Mouse (Mus musculus) left cerebral cortex, adult 2 months (tissue): ENCODE data around the gene Mvb12a. TPM values are rescaled to one million over a fixed set of nuclear protein-coding genes. Genes with fewer than 3 reads are reported as not detected.

Experiments
- DNase-seq, 2 experiments: peaks; one replicate each; pipeline ENCODE4 v3.0.0; 2021 to 2022; ENCODE audit warnings: low spot score in 2 of 2, mixed read lengths in 1 of 2; ENCODE audit errors: extremely low spot score in 1 of 2
- H3K27ac ChIP-seq: fragments of 200-600 bp; 2 replicates; pipeline ENCODE4 v1.8.1; 2022
- H3K4me3 ChIP-seq: fragments of 200-600 bp; 2 replicates; pipeline ENCODE4 v1.8.1; 2022
- CTCF ChIP-seq: fragments of 200-600 bp; IDR thresholded peaks from 2 replicates; pipeline ENCODE4 v1.8.1; 2022; ENCODE audit warnings: antibody characterized with exemption, mild to moderate bottlenecking, moderate library complexity
- intact Hi-C: fragments of 180-260 bp; cut with DNase I; formaldehyde crosslinking; loops from one replicate; pipeline ENCODE4 v1.15.1; 2025
- total RNA-seq, 2 experiments: library from RNA; stranded (reverse); gene quantifications; 2 replicates each; pipeline ENCODE4 v1.2.3; 2021

Mvb12a gene
- total RNA-seq, 2 experiments from 2014 or later: 37.2 to 37.6 TPM

DNA sequence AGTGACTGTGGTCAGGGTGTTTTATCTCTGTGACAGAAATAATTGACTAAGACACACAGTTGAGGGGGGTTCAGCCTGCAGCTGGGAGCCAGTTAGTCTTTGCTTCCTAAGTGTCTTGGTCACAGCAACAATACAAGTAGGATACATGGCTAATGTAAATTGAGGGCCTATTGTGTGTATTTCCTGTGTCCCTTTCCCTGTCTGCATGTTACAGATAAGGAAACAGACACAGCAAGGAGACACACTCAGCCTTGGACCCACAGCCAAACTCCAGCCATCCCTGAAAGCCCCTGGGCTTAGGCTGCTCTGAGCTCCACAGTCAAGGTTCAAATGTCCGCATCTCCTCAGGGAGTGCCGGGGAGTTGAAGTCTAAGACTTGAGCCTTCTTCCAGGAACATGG is 11.9 kb downstream of the Mvb12a start:
- Histone ChIP-seq H3K4me3 (no peak overlapping the region), H3K27ac (no peak overlapping the region)
- TF ChIP-seq CTCF: no peak
- intact Hi-C loops: no loop called here
- DNase-seq: no peak

DNA sequence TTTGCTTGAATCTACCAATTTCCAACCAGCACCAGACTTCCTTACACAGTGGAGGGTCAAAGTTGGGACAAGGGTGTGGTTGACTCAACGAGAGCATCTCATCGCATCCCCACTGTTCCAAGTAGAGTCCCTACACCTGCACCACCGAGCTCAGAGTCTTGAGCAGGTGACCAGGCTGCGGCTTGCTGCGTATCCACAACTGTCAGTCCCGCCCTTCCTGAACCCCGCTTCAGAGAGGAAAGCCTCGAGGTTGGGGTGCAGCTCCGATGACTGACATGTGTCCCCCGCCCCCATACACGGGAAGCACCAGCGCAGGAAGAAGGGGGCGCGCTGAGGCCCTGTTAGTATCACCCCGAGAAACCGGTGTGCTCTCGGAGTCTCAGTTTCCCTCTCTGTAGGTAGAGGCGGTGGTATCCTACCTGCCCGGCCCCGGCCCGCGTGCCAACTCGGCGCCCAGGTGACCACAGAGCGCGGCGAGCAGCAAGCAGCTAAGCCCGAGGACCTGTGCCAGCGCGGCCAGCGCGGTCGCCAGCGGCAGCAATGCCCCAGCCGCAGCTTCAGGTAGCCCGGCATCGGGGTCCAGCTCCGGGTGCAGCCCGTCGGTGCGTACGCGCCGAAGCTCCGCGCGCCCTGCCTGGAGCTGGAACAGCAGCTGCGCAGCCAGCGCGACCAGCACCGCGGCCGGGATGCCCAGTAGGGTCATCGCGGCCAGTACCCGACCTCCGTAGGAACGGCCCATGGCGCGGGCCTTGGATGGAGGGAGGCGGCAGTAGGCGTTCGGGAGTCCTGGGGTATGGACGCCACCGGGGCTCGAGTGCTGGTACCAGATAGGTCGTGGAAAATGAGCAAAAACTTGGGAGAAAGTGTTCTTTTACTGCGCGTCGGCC is 15.6 kb downstream of the Mvb12a start, which contains the start of gene Tmem221:
Gene Tmem221 (minus strand): TSS at position 801 of the 887 bp plus-strand sequence.
- no peak for DNase-seq
- Histone ChIP-seq H3K27ac (no peak within 1 kb of the TSS), H3K4me3 (peak within 1 kb of the TSS; percentile 17; the same call in 1 of the 2 replicates)
- TF ChIP-seq CTCF: no peak
- intact Hi-C loops: no loop called here

DNA sequence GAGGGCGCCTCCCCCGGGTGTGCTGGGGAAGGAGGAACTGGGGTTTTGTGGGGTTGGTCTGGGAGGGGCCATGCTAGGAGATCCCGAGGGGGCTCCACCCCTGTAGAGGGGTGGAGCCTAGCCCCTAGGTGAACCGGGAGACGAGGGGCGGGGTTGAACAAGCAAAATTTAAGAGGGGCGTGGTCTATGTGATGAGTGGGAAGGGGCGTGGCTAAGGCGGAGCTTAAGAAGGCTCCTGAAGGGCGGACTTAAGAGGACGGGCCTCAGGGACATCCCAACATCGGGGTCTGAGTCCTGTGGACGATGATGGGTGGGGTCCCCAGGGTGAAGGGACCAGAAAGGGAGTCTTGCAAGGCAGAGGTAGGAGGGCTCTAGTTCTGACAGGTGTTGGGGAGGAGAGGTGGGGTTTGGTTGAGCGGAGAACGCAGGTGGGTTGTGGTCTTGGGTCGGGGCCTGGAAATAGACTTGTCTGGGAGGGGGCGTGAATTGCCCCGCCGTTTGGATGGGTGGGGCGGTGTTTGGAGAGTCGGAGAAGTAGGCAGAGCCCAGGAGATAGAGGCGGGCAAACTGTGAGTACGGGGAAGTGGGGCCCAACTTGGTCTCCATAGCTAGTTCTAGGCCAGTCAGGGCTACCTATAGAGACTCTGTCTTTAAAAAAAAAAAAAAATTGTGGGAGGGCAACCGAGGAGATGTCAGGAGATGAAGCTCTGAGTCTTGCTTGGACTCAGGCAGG is 16.4 kb downstream of the Mvb12a start:
- no peak for TF ChIP-seq CTCF
- peak overlapping the region; percentile 17; the same call in 1 of the 2 replicates for H3K4me3 ChIP-seq
- intact Hi-C loops: no loop called here
- H3K27ac ChIP-seq: no peak overlapping the region
- DNase-seq: no peak

DNA sequence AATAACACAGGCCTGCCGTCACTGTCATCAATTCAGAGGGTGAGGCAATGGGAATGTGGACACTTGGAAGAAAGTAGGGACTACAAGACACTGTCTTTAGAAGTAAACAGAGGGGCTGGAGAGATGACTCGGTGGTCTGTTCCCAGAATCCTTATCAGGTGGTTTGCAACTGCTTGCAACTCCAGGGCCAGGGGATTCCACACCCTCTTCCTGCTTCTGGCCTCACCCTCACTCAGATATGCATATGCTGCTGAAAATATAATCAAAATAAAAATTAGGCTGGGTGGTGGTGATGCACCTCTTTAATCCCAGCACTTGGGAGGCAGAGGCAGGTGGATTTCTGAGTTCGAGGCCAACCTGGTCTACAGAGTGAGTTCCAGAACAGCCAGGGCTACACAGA is 17.3 kb downstream of the Mvb12a start:
- Histone ChIP-seq H3K27ac (no peak overlapping the region), H3K4me3 (no peak overlapping the region)
- no peak for DNase-seq
- no peak for TF ChIP-seq CTCF
- intact Hi-C loops: no loop called here

GRCm38 (mm10) chr8:71560765-71561164 is 18.0 kb downstream of the Mvb12a start:
- no peak for DNase-seq
- Histone ChIP-seq H3K27ac (no peak overlapping the region), H3K4me3 (no peak overlapping the region)
- intact Hi-C loops: loop anchor here (1.0 kb wide), 2 partner anchors 36 to 100 kb away; no protein-coding TSS in a partner anchor
- no peak for TF ChIP-seq CTCF

GRCm38 (mm10) chr8:71561401-71561800 is 18.7 kb downstream of the Mvb12a start:
- no peak for DNase-seq
- peak; percentile 81 for TF ChIP-seq CTCF
- Histone ChIP-seq H3K4me3 (no peak overlapping the region), H3K27ac (no peak overlapping the region)
- intact Hi-C loops: loop anchor here (1.0 kb wide), 2 partner anchors 35 to 99 kb away; no protein-coding TSS in a partner anchor

DNA sequence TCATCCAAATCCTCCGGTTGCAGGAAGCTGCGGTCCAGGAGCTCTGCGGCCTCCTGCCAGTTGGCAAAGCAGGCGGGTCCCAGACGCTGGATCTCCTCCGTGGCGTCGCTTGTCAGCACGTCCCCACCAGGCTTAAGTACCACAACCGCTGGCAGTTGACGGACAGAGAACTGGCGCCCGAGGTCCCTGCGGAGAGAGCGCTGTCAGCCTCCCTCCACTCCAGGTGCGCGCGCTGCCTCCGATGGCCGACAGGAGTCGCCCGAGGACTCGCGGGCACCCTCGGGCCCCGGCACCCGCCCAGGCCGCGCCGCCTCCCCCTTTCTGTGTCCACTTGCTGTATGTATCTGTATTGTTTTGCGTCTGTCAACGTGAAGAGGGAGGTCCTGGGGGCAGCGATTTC is 20.0 kb downstream of the Mvb12a start:
- TF ChIP-seq CTCF: peak; percentile 86
- peak; percentile 69 to 79 for DNase-seq
- intact Hi-C loops: no loop called here
- peak overlapping the region; percentile 28 for H3K4me3 ChIP-seq
- H3K27ac ChIP-seq: no peak overlapping the region

DNA sequence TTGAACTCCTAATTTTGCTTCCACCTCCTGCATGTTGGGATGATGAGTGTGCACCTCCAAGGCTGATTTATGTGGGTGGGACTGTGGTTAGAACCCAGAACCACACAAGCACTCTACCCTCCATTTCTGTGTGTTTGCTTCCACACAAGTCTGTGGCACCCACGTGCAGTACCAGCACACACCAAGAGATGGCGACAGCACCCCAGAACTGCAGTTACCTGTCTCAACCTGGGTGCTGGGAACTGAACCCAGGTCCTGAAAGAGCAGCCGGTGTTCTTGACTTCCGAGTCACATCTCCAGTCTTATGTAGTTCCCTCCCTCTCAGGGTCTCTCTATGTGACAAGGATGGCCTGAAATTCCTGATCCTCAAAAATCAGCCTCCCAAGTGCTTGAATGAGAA is 21.3 kb downstream of the Mvb12a start:
- peak; percentile 25 for TF ChIP-seq CTCF
- no peak for DNase-seq
- H3K4me3 ChIP-seq: no peak overlapping the region
- intact Hi-C loops: no loop called here
- H3K27ac ChIP-seq: no peak overlapping the region

GRCm38 (mm10) chr8:71566501-71566900 is 23.8 kb downstream of the Mvb12a start, which contains the start of gene Nxnl1:
TSS of gene Nxnl1 (minus strand) at chr8:71566601.
- no peak for TF ChIP-seq CTCF
- H3K27ac ChIP-seq: no peak within 1 kb of the TSS; the same call in 1 of the 2 replicates
- no peak for DNase-seq
- intact Hi-C loops: no loop called here
- no peak within 1 kb of the TSS for H3K4me3 ChIP-seq

- H3K4me3 ChIP-seq: no peak overlapping the region
- intact Hi-C loops: no loop called here
- DNase-seq: no peak
- TF ChIP-seq CTCF: no peak
- H3K27ac ChIP-seq: peak overlapping the region; percentile 66
Observed at GRCm38 (mm10) chr8:71567587-71567986, 24.9 kb downstream of the Mvb12a start.

GRCm38 (mm10) chr8:71568387-71568937 is 25.7 kb downstream of the Mvb12a start, which contains the start of gene Slc27a1:
TSS of gene Slc27a1 (plus strand) at chr8:71568882.
- peak within 1 kb of the TSS; percentile 98 for H3K27ac ChIP-seq
- intact Hi-C loops: no loop called here
- H3K4me3 ChIP-seq: peak within 1 kb of the TSS; percentile 84
- TF ChIP-seq CTCF: no peak
- DNase-seq: peak; percentile 54 to 75
